Mouse (Mus musculus) liver, adult 2 months (tissue): ENCODE results near the gene Ssna1. TPM values are rescaled to one million over a fixed set of nuclear protein-coding genes. Genes with fewer than 3 reads are reported as not detected.

Experiments
- DNase-seq: peaks from one replicate; pipeline ENCODE4 v3.0.0-alpha.2; 2011; ENCODE audit warnings: low read depth, low spot score; ENCODE audit errors: extremely low read depth
- H3K27ac ChIP-seq: fragments of 200-500 bp; replicated peaks from 2 replicates; pipeline ENCODE4 v1.5.1; 2012; ENCODE audit warnings: low read depth, mild to moderate bottlenecking, control low read depth, inconsistent platforms, low read length; ENCODE audit not compliant: insufficient read depth
- H3K27me3 ChIP-seq: fragments of 200-500 bp; 2 replicates; pipeline ENCODE4 v1.6.1; 2012; ENCODE audit warnings: mild to moderate bottlenecking, moderate library complexity, low read length, inconsistent platforms; ENCODE audit not compliant: control insufficient read depth, insufficient read depth
- H3K36me3 ChIP-seq: fragments of 200-500 bp; 2 replicates; pipeline ENCODE4 v1.6.1; 2012; ENCODE audit warnings: low read length, inconsistent platforms; ENCODE audit not compliant: control insufficient read depth, insufficient read depth
- H3K4me1 ChIP-seq: fragments of 200-500 bp; 2 replicates; pipeline ENCODE4 v1.6.1; 2011; ENCODE audit warnings: low read length; ENCODE audit not compliant: control insufficient read depth, insufficient read depth
- H3K4me3 ChIP-seq: fragments of 200-500 bp; 2 replicates; pipeline ENCODE4 v1.5.1; 2011; ENCODE audit warnings: low read depth, mild to moderate bottlenecking, control low read depth, low read length, moderate library complexity; ENCODE audit not compliant: insufficient read depth
- H3K79me2 ChIP-seq: fragments of 200-500 bp; 2 replicates; pipeline ENCODE4 v1.6.1; 2012; ENCODE audit warnings: inconsistent platforms, mild to moderate bottlenecking, low read length, moderate library complexity; ENCODE audit not compliant: control insufficient read depth, insufficient read depth
- H3K9ac ChIP-seq: fragments of 200-500 bp; 2 replicates; pipeline ENCODE4 v1.6.1; 2012; ENCODE audit warnings: low read depth, mild to moderate bottlenecking, control low read depth, inconsistent platforms, low read length
- CTCF ChIP-seq: fragments of 200-500 bp; IDR thresholded peaks from 2 replicates; pipeline ENCODE4 v1.5.1; 2011; ENCODE audit warnings: low read depth, low read length, control low read depth
- POLR2A ChIP-seq: fragments of 200-500 bp; IDR thresholded peaks from 2 replicates; pipeline ENCODE4 v1.6.1; 2011; ENCODE audit warnings: low read length, control low read depth; ENCODE audit not compliant: insufficient read depth; ENCODE audit errors: extremely low read depth
- WGBS: fragments of 180-500 bp; shearing (Covaris S2); methylation state at CpG from one replicate; pipeline ENCODE4 v1.1.7; 2018; 5-methylcytosine and 5-hydroxymethylcytosine counted together
- polyA plus RNA-seq: library from polyadenylated mRNA; depleted of rRNA; stranded (reverse); fragments of >200 nt; gene quantifications from 2 replicates; pipeline ENCODE4 v1.2.3, GENCODE M21; 2012
- total RNA-seq: library from RNA; depleted of rRNA; stranded (reverse); fragments of >200 nt; gene quantifications from 2 replicates; pipeline ENCODE4 v1.2.3, GENCODE M21; 2014

Gene Ssna1
- total and polyA plus RNA-seq, 2 experiments: 17.6 to 25.5 TPM

- Histone ChIP-seq H3K9ac (no peak within 1 kb of the TSS), H3K27me3 (peaks cover 9% of the 10 kb centered on the region; the same call in 1 of the 2 replicates), H3K4me1 (peaks cover 3% of the 10 kb centered on the region; the same call in 1 of the 2 replicates), H3K79me2 (no peaks in the 10 kb centered on the region), H3K36me3 (peaks cover 2% of the 10 kb centered on the region; the same call in 1 of the 2 replicates), H3K4me3 (no peak within 1 kb of the TSS), H3K27ac (no peak within 1 kb of the TSS)
- WGBS: 85% methylated on average over 6 of the region's 6 CpGs
- no peak for TF ChIP-seq POLR2A
- no peak for TF ChIP-seq CTCF
- no peak for DNase-seq
Observed at GRCm38 (mm10) chr2:25287927-25288649, 15.8 kb upstream of the Ssna1 start, which contains the start of gene Tmem210. Gene Tmem210 (plus strand): TSS chr2:25288145.

DNA sequence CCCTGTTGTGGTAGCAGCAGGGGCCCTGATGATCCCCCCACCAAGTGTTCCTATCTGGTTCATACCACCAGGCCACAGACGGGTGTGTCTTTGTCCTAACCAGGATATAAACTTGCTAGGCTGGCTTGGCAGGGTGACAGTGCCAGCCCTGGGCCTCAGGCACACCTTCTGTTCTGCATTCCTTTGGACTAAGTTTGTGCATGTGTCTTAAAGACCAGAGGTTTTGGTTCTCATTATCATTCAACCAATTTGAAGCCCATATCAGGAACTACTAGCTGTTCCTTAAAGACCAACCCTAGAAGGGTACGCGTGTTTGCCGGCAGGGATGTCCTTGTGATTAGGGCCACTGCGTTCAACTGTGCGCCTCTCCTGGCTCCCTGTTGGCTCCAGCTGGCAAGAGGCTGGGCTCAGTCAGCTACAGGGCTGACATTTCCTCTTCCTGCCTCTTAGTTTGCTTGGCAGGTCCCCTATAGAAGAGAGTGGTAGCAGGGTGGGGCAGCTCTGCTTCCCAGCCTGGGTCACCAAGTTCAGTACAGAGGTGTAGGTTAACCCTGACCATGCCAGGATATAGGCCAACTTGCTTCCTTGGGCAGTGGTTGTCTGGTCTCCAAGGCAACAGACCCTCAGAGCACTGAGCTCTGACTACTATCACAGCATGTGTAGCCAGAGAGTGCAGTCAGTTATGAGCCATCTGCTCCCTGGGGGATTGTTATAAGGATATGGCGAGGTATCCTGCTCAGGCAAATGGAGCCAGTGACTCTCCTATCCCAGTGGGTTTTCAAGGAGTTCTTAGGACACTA, 14.8 kb upstream of the Ssna1 start:
- no peaks in the 10 kb centered on the region for H3K79me2 ChIP-seq
- TF ChIP-seq POLR2A: no peak
- TF ChIP-seq CTCF: no peak
- 65% methylated on average over 7 of the region's 7 CpGs for WGBS
- peaks cover 7% of the 10 kb centered on the region; the same call in 1 of the 2 replicates for H3K27me3 ChIP-seq
- H3K36me3 ChIP-seq: peaks cover 2% of the 10 kb centered on the region; the same call in 1 of the 2 replicates
- peaks cover 3% of the 10 kb centered on the region; the same call in 1 of the 2 replicates for H3K4me1 ChIP-seq
- no peak overlapping the region for H3K27ac ChIP-seq
- no peak overlapping the region for H3K4me3 ChIP-seq
- no peak for DNase-seq
- no peak overlapping the region for H3K9ac ChIP-seq

DNA sequence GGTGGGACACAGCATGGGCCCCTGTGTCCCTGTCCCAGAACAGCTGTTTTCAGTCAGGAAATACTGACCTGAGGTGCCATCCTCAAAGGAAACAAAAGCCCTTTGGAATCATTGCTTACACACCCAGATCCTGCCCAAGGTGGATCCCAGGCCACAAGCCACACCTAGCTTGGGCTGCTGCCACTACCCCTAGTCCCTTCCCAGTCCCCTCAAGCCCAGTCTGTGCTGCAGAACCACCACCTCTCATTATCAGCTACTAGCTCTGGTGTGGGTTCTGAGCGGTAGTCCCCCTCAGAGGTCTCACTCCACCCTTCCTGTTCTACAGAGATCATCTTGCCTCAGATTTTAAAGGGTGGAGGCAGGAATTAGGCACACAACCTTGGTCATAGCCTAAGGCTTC, 14.1 kb upstream of the Ssna1 start:
- H3K4me1 ChIP-seq: peaks cover 3% of the 10 kb centered on the region; the same call in 1 of the 2 replicates
- peaks cover 2% of the 10 kb centered on the region; the same call in 1 of the 2 replicates for H3K36me3 ChIP-seq
- H3K79me2 ChIP-seq: no peaks in the 10 kb centered on the region
- WGBS: 85% methylated on average over 1 of the region's 1 CpGs
- H3K27me3 ChIP-seq: peaks cover 3% of the 10 kb centered on the region; the same call in 1 of the 2 replicates
- H3K4me3 ChIP-seq: no peak overlapping the region
- H3K27ac ChIP-seq: no peak overlapping the region
- H3K9ac ChIP-seq: no peak overlapping the region
- no peak for DNase-seq
- no peak for TF ChIP-seq CTCF
- TF ChIP-seq POLR2A: no peak

DNA sequence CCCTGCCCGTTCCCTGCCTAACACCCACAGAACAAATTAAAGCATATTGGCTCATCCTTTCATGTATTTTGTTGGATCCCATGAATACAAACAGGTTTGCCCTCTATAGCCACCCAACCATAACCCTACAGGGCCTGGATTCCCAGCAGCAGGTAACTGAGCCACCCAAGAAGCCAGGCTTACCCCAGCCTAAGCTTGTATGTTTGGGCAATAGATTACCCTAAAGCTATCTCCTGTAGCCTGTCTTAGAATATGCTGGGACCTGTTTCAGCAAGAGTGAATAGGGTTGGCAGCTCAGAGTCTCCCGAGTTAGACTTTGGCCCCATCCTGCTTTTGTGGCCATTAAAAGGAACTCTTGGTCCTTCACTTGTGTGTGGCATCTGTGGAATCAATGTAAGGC, 13.3 kb upstream of the Ssna1 start:
- no peak overlapping the region for H3K27ac ChIP-seq
- H3K9ac ChIP-seq: no peak overlapping the region
- DNase-seq: no peak
- no peak overlapping the region for H3K4me3 ChIP-seq
- H3K27me3 ChIP-seq: peaks cover under 1% of the 10 kb centered on the region; the same call in 1 of the 2 replicates
- TF ChIP-seq CTCF (no peak), POLR2A (no peak)
- peaks cover 6% of the 10 kb centered on the region; the same call in 1 of the 2 replicates for H3K36me3 ChIP-seq
- H3K79me2 ChIP-seq: no peaks in the 10 kb centered on the region
- 96% methylated on average over 2 of the region's 2 CpGs for WGBS
- peaks cover 1% of the 10 kb centered on the region; the same call in 1 of the 2 replicates for H3K4me1 ChIP-seq

- peak; percentile 68 for DNase-seq
- no peaks in the 10 kb centered on the region for H3K27me3 ChIP-seq
- H3K36me3 ChIP-seq: peaks cover 20% of the 10 kb centered on the region; the same call in 1 of the 2 replicates
- TF ChIP-seq POLR2A (no peak), CTCF (peak; percentile 75)
- H3K4me1 ChIP-seq: no peaks in the 10 kb centered on the region
- H3K9ac ChIP-seq: no peak overlapping the region
- no peaks in the 10 kb centered on the region for H3K79me2 ChIP-seq
- WGBS: 69% methylated on average over 13 of the region's 13 CpGs
- no peak overlapping the region for H3K27ac ChIP-seq
- H3K4me3 ChIP-seq: no peak overlapping the region
Observed at GRCm38 (mm10) chr2:25278928-25279882, 7.0 kb upstream of the Ssna1 start.
